Mouse (Mus musculus) kidney, adult 2 months (tissue): ENCODE measurements around the gene Pex5l.

Experiments
- CTCF ChIP-seq: fragments of 200-500 bp; conservative IDR thresholded peaks from 2 replicates; pipeline ENCODE4 v1.5.1; 2011; ENCODE audit warnings: low read depth, mild to moderate bottlenecking, control low read depth, low read length, moderate library complexity, mixed read lengths; ENCODE audit not compliant: insufficient read depth, insufficient read length
- POLR2A ChIP-seq: fragments of 200-500 bp; IDR thresholded peaks from one replicate; pipeline ENCODE4 v1.6.1; 2011; ENCODE audit warnings: low read depth, low read length, control low read depth

GRCm38 (mm10) chr3:33163821-33164220 is 20.8 kb upstream of the Pex5l start:
- TF ChIP-seq CTCF = no peak
- no peak for TF ChIP-seq POLR2A
